Mouse (Mus musculus) E14TG2a.4 (cell line): ENCODE data around the gene Pde4dip.

ENCODE experiments used
- CTCF ChIP-seq: conservative IDR thresholded peaks from 2 replicates; pipeline ENCODE4 v1.5.1; 2014; ENCODE audit warnings: low read length
- NANOG ChIP-seq: IDR thresholded peaks from 2 replicates; pipeline ENCODE4 v1.6.1; 2014; ENCODE audit warnings: borderline replicate concordance, low read length, mixed read lengths
- POU5F1 ChIP-seq: IDR thresholded peaks from 2 replicates; pipeline ENCODE4 v1.6.1; 2014; ENCODE audit warnings: low read length, borderline replicate concordance

DNA sequence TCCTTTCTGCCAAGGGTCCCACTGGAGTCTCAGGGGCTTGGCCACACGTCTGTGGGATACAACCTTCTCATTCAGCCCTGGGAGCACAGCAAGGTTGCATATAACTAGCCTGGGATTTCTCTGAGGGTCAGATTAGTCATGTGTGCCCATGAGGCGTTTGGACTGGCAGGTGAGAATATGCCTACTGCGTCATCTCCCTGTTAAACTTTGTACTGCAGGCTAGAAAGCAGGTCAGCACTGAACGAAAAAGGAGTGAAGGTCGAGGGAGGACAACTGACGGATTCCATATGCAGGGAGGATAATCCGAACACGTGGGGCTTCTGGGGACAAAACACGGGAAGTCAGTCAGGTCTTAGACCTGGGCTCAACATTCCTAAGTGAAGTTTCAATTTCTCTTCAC is 191.2 kb downstream of the Pde4dip start:
- TF ChIP-seq CTCF (no peak), NANOG (no peak), POU5F1 (no peak)
